Mouse (Mus musculus) limb, embryonic 14.5 days (tissue): ENCODE measurements at regions not wholly inside any gene's neighbourhood (a gene's known extent, or its start where the extent isn't known, plus 50 kb on each side); places are given as distances from the start of the nearest gene placed in this dataset.

Source experiments
- ATAC-seq: fragments of 200-750 bp; cut with Nextera tagmentation; 2 replicates; pipeline ENCODE4 v1.8.0; 2017; ENCODE audit warnings: low read depth, moderate number of reproducible peaks, moderate TSS enrichment; ENCODE audit not compliant: low FRiP score
- DNase-seq: peaks from one replicate; pipeline ENCODE4 v3.0.0-alpha.2; 2015; ENCODE audit warnings: low spot score
- H3K27ac ChIP-seq: fragments of 300-500 bp; sonication (generic); replicated peaks from 2 replicates; pipeline ENCODE4 v1.5.1; 2014; ENCODE audit warnings: low read depth, mild to moderate bottlenecking, low read length, moderate library complexity, mixed read lengths
- H3K27me3 ChIP-seq: fragments of 300-500 bp; sonication (generic); 2 replicates; pipeline ENCODE4 v1.6.1; 2014; ENCODE audit warnings: low read length, mixed read lengths; ENCODE audit not compliant: control insufficient read depth, insufficient read depth
- H3K36me3 ChIP-seq: fragments of 300-500 bp; sonication (generic); 2 replicates; pipeline ENCODE4 v1.6.1; 2014; ENCODE audit warnings: mild to moderate bottlenecking, low read length, moderate library complexity, mixed read lengths; ENCODE audit not compliant: control insufficient read depth, insufficient read depth
- H3K4me1 ChIP-seq: fragments of 300-500 bp; sonication (generic); 2 replicates; pipeline ENCODE4 v1.6.1; 2014; ENCODE audit warnings: antibody characterized with exemption, low read length, mixed read lengths; ENCODE audit not compliant: control insufficient read depth, insufficient read depth
- H3K4me2 ChIP-seq: fragments of 300-500 bp; sonication (generic); replicated peaks from 2 replicates; pipeline ENCODE4 v1.6.1; 2014; ENCODE audit warnings: low read depth, mild to moderate bottlenecking, low read length, moderate library complexity; ENCODE audit not compliant: severe bottlenecking
- H3K4me3 ChIP-seq: fragments of 300-500 bp; sonication (generic); replicated peaks from 2 replicates; pipeline ENCODE4 v1.5.1; 2014; ENCODE audit warnings: low read length
- H3K9ac ChIP-seq: fragments of 300-500 bp; sonication (generic); 2 replicates; pipeline ENCODE4 v1.6.1; 2014; ENCODE audit warnings: mild to moderate bottlenecking, low read depth, low read length, moderate library complexity; ENCODE audit not compliant: severe bottlenecking
- H3K9me3 ChIP-seq: fragments of 300-500 bp; sonication (generic); 2 replicates; pipeline ENCODE4 v1.6.1; 2016; ENCODE audit warnings: low read length; ENCODE audit not compliant: control insufficient read depth
- POLR2A ChIP-seq: fragments of 200-500 bp; IDR thresholded peaks from 2 replicates; pipeline ENCODE4 v1.8.0; 2012; ENCODE audit warnings: inconsistent platforms, mild to moderate bottlenecking, moderate library complexity, borderline replicate concordance; ENCODE audit not compliant: insufficient read depth, insufficient read length; ENCODE audit errors: extremely low read depth
- WGBS: fragments of 180-500 bp; shearing (Covaris S2); extraction: QIAGEN DNeasy Blood & Tissue Kit; methylation state at CpG from one replicate; pipeline ENCODE4 v1.1.7; 2014; 5-methylcytosine and 5-hydroxymethylcytosine counted together

DNA sequence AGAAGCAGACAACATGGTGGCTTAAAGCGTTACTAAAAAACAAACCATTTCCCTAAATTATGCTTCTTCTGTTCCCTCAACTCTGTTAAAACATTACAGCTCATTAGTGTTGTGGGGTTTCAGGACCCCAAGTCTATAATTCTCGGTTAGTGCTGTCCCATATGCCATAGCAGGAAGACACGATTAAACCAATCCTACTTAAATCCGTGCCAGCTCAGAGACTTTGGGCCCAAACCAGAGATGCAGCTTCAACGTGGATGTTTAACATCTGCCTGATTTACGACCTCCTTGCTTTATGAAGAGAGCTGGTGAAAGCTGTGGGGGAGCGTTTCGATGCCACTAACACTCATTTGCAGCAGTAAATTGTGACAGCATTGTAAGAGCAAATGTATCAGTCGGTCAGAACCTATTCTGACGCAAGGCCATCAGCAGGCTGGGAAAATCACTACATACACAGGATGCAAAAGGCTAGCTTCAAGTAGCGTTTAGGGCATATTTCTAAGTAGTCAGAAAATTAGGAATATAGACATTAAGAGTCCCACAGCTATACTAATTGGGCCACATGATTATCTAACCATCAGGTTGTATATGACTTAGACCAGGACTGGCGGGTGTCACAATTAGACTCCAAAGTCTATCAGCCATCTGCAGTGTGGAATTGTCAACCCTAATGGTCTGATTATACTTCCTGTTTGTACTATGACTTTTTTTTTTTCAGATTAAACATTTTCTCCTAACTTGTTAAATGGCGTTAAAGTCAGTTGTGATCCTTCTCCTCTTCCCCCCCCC is 333.1 kb upstream of the Gm6657 start:
- Histone ChIP-seq H3K4me1 (0 out of 2 replicates have a peak, but pooled peaks cover under 1% of the 10 kb centered on the region), H3K36me3 (no peaks in the 10 kb centered on the region)
- WGBS = 34% methylated on average over 13 of the region's 13 CpGs

DNA sequence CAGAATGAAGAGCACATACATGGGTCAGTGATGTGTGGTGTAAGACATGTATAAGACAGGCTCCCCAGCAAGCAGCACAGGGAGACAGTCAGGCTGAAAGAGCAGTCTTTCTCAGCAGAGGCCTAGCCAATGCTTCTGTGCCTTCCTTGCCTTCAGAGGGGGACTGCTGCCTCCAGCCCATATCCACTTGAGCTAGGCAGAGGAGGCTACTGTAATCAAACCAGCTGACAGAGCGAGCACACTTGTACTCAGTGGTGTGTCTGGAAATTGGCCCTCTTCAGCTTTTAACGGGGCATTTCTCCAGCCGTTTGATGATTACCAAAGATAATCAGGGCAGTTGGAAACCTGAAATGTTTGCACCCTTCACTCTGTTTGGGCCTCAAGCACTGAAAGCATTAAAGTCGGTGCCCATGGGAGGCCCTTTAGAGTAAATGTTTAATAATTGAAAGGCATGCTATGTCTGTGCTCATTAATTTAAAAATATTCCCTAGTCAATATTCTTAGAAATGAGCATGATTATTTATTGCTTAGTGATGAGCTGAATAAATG is 326.0 kb upstream of the Gm6657 start:
- no peak for TF ChIP-seq POLR2A
- ATAC-seq (no peak), DNase-seq (no peak)
- Histone ChIP-seq H3K27ac (no peak overlapping the region), H3K36me3 (no peaks in the 10 kb centered on the region), H3K4me2 (no peak overlapping the region), H3K4me1 (no peaks in the 10 kb centered on the region), H3K9me3 (no peaks in the 10 kb centered on the region), H3K27me3 (no peaks in the 10 kb centered on the region), H3K4me3 (no peak overlapping the region), H3K9ac (no peak overlapping the region)
- WGBS = 57% methylated on average over 4 of the region's 4 CpGs

More for the DNA sequence above, 333.1 kb upstream of the Gm6657 start:
- ATAC-seq = no peak
- Histone ChIP-seq H3K27ac (no peak overlapping the region), H3K4me3 (no peak overlapping the region), H3K4me2 (no peak overlapping the region), H3K9ac (no peak overlapping the region), H3K27me3 (no peaks in the 10 kb centered on the region), H3K9me3 (no peaks in the 10 kb centered on the region)
- DNase-seq = no peak
- no peak for TF ChIP-seq POLR2A

DNA sequence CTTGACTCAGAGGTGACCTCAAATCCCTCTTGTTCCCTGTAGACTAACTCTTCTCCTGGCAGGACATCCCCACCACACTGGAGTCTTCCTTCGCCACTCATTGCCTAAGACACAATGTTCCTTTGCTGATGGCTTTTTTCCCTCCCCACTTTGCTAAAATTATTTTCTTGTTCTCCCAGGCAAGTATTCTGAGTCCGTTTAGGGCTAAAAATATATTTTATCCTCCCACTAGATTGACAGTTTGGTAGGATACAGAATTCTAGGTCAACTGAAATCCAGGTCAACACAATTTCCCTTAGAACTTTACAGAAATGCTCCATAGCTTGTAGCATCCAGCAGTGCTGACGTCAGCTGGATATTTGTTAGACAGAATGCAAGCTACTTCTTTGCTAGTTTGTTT is 324.7 kb upstream of the Gm6657 start:
- no peak overlapping the region for H3K27ac ChIP-seq
- ATAC-seq (no peak), DNase-seq (no peak)
- H3K4me2 ChIP-seq = no peak overlapping the region
- H3K9me3 ChIP-seq = no peaks in the 10 kb centered on the region
- no peaks in the 10 kb centered on the region for H3K4me1 ChIP-seq
- WGBS = 92% methylated on average over 3 of the region's 3 CpGs
- no peak for TF ChIP-seq POLR2A
- H3K27me3 ChIP-seq = no peaks in the 10 kb centered on the region
- H3K36me3 ChIP-seq = no peaks in the 10 kb centered on the region
- no peak overlapping the region for H3K9ac ChIP-seq
- H3K4me3 ChIP-seq = no peak overlapping the region

DNA sequence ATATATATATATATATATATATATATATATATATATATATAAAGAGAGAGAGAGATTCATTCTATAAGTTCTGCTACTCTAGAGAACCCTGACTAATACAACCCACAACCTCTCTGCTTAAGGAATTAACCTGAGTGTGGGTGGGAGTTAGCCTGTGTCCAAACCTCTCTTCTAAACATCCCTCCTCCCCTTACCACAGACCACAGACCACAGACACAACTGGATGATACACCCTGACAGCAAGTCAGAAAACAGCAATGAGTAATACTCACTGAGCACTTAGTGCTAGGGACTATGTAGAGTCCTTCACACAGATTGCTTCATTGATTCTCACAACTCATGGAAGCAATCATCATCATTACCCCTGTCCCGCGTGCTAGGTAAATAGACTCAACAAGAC is 306.7 kb upstream of the Gm6657 start:
- ATAC-seq = no peak
- H3K9ac ChIP-seq = no peak overlapping the region
- H3K4me3 ChIP-seq = no peak overlapping the region
- DNase-seq = no peak
- no peaks in the 10 kb centered on the region for H3K36me3 ChIP-seq
- H3K4me2 ChIP-seq = no peak overlapping the region
- H3K4me1 ChIP-seq = no peaks in the 10 kb centered on the region
- TF ChIP-seq POLR2A = no peak
- no peaks in the 10 kb centered on the region for H3K9me3 ChIP-seq
- H3K27ac ChIP-seq = no peak overlapping the region
- no peaks in the 10 kb centered on the region for H3K27me3 ChIP-seq
- 82% methylated on average over 2 of the region's 2 CpGs for WGBS

DNA sequence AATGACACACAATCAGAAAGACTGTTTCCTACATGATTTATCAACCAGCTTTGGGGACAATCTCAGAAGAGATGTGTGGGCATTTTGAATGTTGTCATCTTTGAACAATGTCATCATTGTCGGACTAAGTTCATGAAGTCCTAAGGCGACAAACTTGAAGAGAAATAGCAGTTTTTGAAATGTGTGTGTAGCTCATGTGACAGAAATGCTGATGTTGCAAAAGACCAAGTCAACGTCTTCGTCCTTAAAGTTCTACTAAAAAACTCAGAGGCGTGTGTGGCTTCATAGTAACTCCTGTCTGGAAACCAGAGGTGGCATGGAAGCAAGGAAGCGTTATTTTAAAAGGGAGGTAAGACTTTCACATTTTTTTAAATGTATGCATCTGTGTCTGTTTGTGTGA is 302.6 kb upstream of the Gm6657 start:
- no peak overlapping the region for H3K27ac ChIP-seq
- H3K4me2 ChIP-seq = no peak overlapping the region
- TF ChIP-seq POLR2A = no peak
- no peak for ATAC-seq
- H3K9me3 ChIP-seq = no peaks in the 10 kb centered on the region
- H3K9ac ChIP-seq = no peak overlapping the region
- H3K36me3 ChIP-seq = no peaks in the 10 kb centered on the region
- WGBS = 90% methylated on average over 6 of the region's 6 CpGs
- no peaks in the 10 kb centered on the region for H3K27me3 ChIP-seq
- H3K4me1 ChIP-seq = no peaks in the 10 kb centered on the region
- no peak for DNase-seq
- H3K4me3 ChIP-seq = no peak overlapping the region
